In the genomic region with DNA sequence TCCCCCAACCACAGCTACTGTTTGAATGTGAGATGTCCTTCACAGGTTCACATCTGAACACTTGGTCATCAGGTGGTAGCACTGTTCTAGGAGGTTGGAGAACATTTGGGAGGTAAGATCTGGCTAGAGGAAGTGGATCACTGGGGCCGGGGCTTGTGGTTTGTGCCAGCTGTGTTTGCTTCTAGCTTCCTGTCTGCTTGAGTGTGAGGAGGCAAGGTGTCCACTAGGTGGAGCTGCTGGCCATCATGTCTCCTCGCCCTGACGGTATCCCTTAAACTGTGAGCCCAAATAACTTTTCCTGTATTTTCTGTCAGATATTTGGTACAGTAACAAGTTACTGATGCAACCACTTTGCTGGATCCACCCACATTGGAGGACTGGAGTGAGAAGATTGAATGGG, we compare ENCODE assay signal across 12 mouse cellular contexts. TPM values are rescaled to one million over a fixed set of nuclear protein-coding genes. Genes with fewer than 3 reads are reported as not detected.
A peak's percentile ranks its signal among the peaks of the same experiment; 100 is the strongest.
DNase-seq lines count a peak whose midpoint lies in the region; ATAC-seq and TF ChIP-seq lines count a peak whose summit lies in the region.
"Had no signal": no experiment of that assay in that cellular context is flagged by ENCODE, and none has a peak within 500 bp of the region (broad histone marks: within the 10 kb centered on the region; RNA-seq: fewer than 3 reads in every experiment).

No protein-coding gene starts in this region.

- DNase-seq in layer of hippocampus, adult 2 months (ENCODE audit: low spot score in 2 of 2) = no peak
- no peak for DNase-seq in layer of hippocampus, adult 11-12 months (ENCODE audit: low spot score)
- peak; percentile 7 to 8 for DNase-seq in B cell, adult 2 months
- peak; percentile 7 for DNase-seq in NIH3T3 (ENCODE audit: low read depth)
- DNase-seq in urinary bladder, postnatal 36 days (ENCODE audit: low spot score in 2 of 2) = no peak
- no peak for DNase-seq in heart, adult 8-10 months (ENCODE audit: low spot score)
- DNase-seq in urinary bladder, postnatal 25 days (ENCODE audit: low spot score) = no peak
- DNase-seq: adrenal gland, postnatal 14 days; forebrain, postnatal 0 days; heart, postnatal 36 days; kidney, postnatal 4 days had no signal

- ATAC-seq in megakaryocyte, adult 5-6 weeks (ENCODE audit: poor library complexity, severe bottlenecking) = peak; percentile 74
- ATAC-seq: forebrain, postnatal 0 days had no signal

- no peak overlapping the region for H3K27ac ChIP-seq in layer of hippocampus, adult 2 months

- peak; percentile 44 for TF ChIP-seq CTCF in layer of hippocampus, adult 2 months (conservative IDR thresholded peaks at IDR 0.05)

- no peak overlapping the region for H3K4me3 ChIP-seq in layer of hippocampus, adult 2 months

RNA-seq across cellular contexts. Expression of a gene that starts 59.1 kb away (rescaled TPM):
- 10 to 100 TPM; 83.9 to 92.3 TPM for total RNA-seq in layer of hippocampus, adult 2 months (2021)
- total RNA-seq in megakaryocyte, adult 5-6 weeks (2015) = 21.5 and 33.0 TPM in 2 replicates
- total RNA-seq in megakaryocyte, adult 5-6 weeks (2017) = 43.1 and 56.8 TPM in 2 replicates
- total RNA-seq in heart, adult 8-10 months (2022) = 100 to 1,000 TPM; 230 to 262 (median 243) TPM

RNA-seq across cellular contexts. Expression of a gene that starts 59.2 kb away (rescaled TPM):
- 10 to 100 TPM; 52.3 to 55.6 TPM for total RNA-seq in layer of hippocampus, adult 2 months (2021)
- total RNA-seq in megakaryocyte, adult 5-6 weeks (2015) = 26.8 and 29.6 TPM in 2 replicates
- 25.2 and 26.3 TPM in 2 replicates for total RNA-seq in megakaryocyte, adult 5-6 weeks (2017)
- 10 to 100 TPM; 34.3 to 41.0 (median 36.3) TPM for total RNA-seq in heart, adult 8-10 months (2022)

Comparison
In these comparisons a context has a peak if more than half of its experiments do, and no peak if none do; other contexts are left out.
1. DNase-seq: peak in B cell, adult 2 months (2 of 2) and NIH3T3 (single experiment); none in layer of hippocampus, adult 2 months (0 of 2), layer of hippocampus, adult 11-12 months (single experiment), urinary bladder, postnatal 36 days (0 of 2), heart, adult 8-10 months (single experiment) and urinary bladder, postnatal 25 days (single experiment).